Mouse (Mus musculus) heart, embryonic 11.5 days (tissue): ENCODE data around the gene Ltbp4. TPM values are rescaled to one million over a fixed set of nuclear protein-coding genes. Genes with fewer than 3 reads are reported as not detected.

Source experiments
- ATAC-seq: fragments of 200-750 bp; cut with Nextera tagmentation; replicated peaks from 2 replicates; pipeline ENCODE4 v1.8.0; 2017; ENCODE audit warnings: moderate library complexity; ENCODE audit not compliant: insufficient number of reproducible peaks, low FRiP score, low TSS enrichment
- H3K27ac ChIP-seq: fragments of 300-500 bp; sonication (generic); 2 replicates; pipeline ENCODE4 v1.5.1; 2014; ENCODE audit warnings: mild to moderate bottlenecking, low read depth, low read length
- H3K27me3 ChIP-seq: fragments of 300-500 bp; sonication (generic); 2 replicates; pipeline ENCODE4 v1.6.1; 2014; ENCODE audit warnings: mild to moderate bottlenecking, low read length, mixed read lengths; ENCODE audit not compliant: control insufficient read depth, insufficient read depth
- H3K36me3 ChIP-seq: fragments of 300-500 bp; sonication (generic); 2 replicates; pipeline ENCODE4 v1.6.1; 2014; ENCODE audit warnings: mild to moderate bottlenecking, low read length, moderate library complexity, mixed read lengths; ENCODE audit not compliant: control insufficient read depth, insufficient read depth
- H3K4me1 ChIP-seq: fragments of 300-500 bp; sonication (generic); 2 replicates; pipeline ENCODE4 v1.6.1; 2014; ENCODE audit warnings: low read length; ENCODE audit not compliant: control insufficient read depth, insufficient read depth
- H3K4me2 ChIP-seq: fragments of 300-500 bp; sonication (generic); 2 replicates; pipeline ENCODE4 v1.6.1; 2014; ENCODE audit warnings: mild to moderate bottlenecking, moderate library complexity
- H3K4me3 ChIP-seq: fragments of 300-500 bp; sonication (generic); 2 replicates; pipeline ENCODE4 v1.5.1; 2014; ENCODE audit warnings: low read depth, low read length
- H3K9ac ChIP-seq: fragments of 300-500 bp; sonication (generic); 2 replicates; pipeline ENCODE4 v1.6.1; 2014; ENCODE audit warnings: mild to moderate bottlenecking, low read depth, low read length, moderate library complexity
- H3K9me3 ChIP-seq: fragments of 300-500 bp; sonication (generic); replicated peaks from 2 replicates; pipeline ENCODE4 v1.6.1; 2016; ENCODE audit warnings: low read length; ENCODE audit not compliant: control insufficient read depth
- WGBS: fragments of 180-500 bp; shearing (Covaris S2); extraction: QIAGEN DNeasy Blood & Tissue Kit; methylation state at CpG from one replicate; pipeline ENCODE4 v1.1.7; 2014; ENCODE audit not compliant: insufficient replicate concordance; 5-methylcytosine and 5-hydroxymethylcytosine counted together
- polyA plus RNA-seq: library from polyadenylated mRNA; unstranded; fragments of >200 nt; fragmentation: Nextera tagmentation; extraction: Ambion mirVana; gene quantifications from 2 replicates; pipeline ENCODE4 v1.2.1, GENCODE M21; 2014

Gene Ltbp4
- polyA plus RNA-seq, 1 experiment from 2014 or later = 28.9 TPM

GRCm38 (mm10) chr7:27259771-27260170 lies 77.7 kb downstream of the Ltbp4 start:
- Histone ChIP-seq H3K4me2 (peak overlapping the region; percentile 93), H3K9me3 (no peaks in the 10 kb centered on the region), H3K4me3 (peak overlapping the region; percentile 86), H3K36me3 (peaks cover 3% of the 10 kb centered on the region; the same call in 1 of the 2 replicates), H3K27me3 (no peaks in the 10 kb centered on the region), H3K27ac (no peak overlapping the region), H3K4me1 (peaks cover 21% of the 10 kb centered on the region), H3K9ac (peak overlapping the region; percentile 86)
- no peak for ATAC-seq
- WGBS = 42% methylated on average over 5 of the region's 5 CpGs

DNA sequence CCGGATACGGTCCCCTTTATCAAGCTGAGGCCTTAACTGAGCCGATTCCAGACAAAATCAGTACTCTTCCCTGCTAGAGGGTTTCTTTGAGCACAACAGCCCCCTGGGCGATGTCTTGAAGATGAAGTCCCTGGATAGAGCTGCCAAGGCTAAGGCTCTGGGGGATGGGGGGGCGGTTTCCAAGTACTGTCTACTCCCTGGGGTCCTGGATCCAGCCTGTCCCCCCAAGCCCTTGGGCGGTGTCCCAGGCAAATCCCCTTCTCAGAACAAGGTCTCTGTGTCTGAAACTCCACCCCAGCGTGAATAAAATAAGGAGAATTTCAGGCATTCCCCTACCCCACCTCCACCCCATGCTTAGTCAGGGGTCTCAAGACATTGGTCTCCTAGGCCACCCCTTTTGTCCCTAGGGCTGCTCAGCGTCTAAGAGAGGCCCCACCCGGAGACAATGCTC lies 78.2 kb downstream of the Ltbp4 start:
- Histone ChIP-seq H3K4me1 (peaks cover 21% of the 10 kb centered on the region), H3K4me2 (peak overlapping the region; percentile 93), H3K36me3 (peaks cover 3% of the 10 kb centered on the region; the same call in 1 of the 2 replicates), H3K9me3 (no peaks in the 10 kb centered on the region), H3K27ac (peak overlapping the region; percentile 35; the same call in 1 of the 2 replicates), H3K27me3 (no peaks in the 10 kb centered on the region), H3K4me3 (peak overlapping the region; percentile 86), H3K9ac (peak overlapping the region; percentile 86)
- 5% methylated on average over 9 of the region's 9 CpGs for WGBS
- no peak for ATAC-seq

DNA sequence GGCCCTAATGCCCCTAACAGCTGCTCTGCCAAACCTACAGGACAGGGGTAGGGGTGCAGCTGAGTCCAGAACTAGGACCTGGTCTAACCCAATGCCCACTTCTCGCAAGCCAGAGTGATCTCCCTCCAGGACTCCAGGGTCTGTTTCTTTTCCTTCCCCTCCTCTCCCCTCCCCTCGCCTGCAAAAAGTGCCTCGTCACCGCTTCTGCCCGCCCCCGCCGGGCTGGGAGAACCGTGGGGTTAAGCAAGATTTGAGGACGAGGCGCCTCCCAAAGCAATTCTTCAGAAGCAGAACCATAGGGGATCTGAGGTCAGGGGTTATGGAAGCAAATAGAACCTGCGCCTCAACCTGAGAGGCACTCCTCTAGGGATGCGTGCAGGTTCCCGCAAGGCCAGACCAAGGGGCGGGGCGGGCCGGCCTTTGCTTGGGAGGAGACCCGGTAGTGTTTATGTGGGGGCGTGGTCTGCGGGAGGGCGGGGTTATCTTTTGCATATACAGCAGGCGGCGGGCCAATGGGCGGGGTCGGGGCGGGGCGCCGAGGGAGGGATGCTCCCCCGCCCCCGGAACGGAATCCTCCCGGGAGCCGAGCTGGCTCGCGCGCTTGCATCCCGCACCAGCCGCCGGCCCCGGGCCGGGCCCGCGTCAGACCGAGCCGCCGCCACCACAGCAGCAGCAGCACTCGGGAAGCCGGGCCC lies 79.1 kb downstream of the Ltbp4 start, which contains the start of gene Numbl:
TSS of gene Numbl (plus strand) at position 229 of the 695 bp plus-strand sequence.
- Histone ChIP-seq H3K4me3 (peak within 1 kb of the TSS; percentile 86), H3K4me2 (peak within 1 kb of the TSS; percentile 93), H3K9ac (peak within 1 kb of the TSS; percentile 86), H3K9me3 (no peaks in the 10 kb centered on the region), H3K27me3 (no peaks in the 10 kb centered on the region), H3K36me3 (peaks cover 3% of the 10 kb centered on the region; the same call in 1 of the 2 replicates), H3K27ac (peak within 1 kb of the TSS; percentile 35; the same call in 1 of the 2 replicates), H3K4me1 (peaks cover 21% of the 10 kb centered on the region)
- peak; percentile 83 for ATAC-seq
- WGBS = 1% methylated on average over 45 of the region's 47 CpGs

DNA sequence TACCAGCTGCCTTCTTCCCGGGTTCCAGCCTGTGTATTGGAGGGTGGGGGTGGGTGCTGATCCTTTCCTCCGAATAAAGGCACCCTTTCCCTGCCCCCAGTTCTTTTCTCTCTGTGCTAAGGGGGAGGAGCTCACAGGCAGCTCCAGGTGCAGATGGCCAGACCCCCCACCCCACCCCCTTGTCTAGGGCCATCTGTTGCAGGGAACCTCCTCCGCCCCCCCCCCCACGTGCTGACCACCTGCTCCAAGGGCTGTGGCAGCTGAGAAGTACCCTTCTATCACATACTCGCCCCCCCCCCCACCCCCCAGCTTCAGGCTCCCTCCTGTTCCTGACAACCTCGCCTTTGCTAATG lies 79.7 kb downstream of the Ltbp4 start:
- WGBS = 4% methylated on average over 6 of the region's 6 CpGs
- peaks cover 21% of the 10 kb centered on the region for H3K4me1 ChIP-seq
- peak overlapping the region; percentile 86 for H3K9ac ChIP-seq
- H3K9me3 ChIP-seq = no peaks in the 10 kb centered on the region
- no peak overlapping the region for H3K27ac ChIP-seq
- peaks cover 3% of the 10 kb centered on the region; the same call in 1 of the 2 replicates for H3K36me3 ChIP-seq
- H3K4me3 ChIP-seq = peak overlapping the region; percentile 86
- no peak for ATAC-seq
- H3K27me3 ChIP-seq = no peaks in the 10 kb centered on the region
- peak overlapping the region; percentile 93 for H3K4me2 ChIP-seq

DNA sequence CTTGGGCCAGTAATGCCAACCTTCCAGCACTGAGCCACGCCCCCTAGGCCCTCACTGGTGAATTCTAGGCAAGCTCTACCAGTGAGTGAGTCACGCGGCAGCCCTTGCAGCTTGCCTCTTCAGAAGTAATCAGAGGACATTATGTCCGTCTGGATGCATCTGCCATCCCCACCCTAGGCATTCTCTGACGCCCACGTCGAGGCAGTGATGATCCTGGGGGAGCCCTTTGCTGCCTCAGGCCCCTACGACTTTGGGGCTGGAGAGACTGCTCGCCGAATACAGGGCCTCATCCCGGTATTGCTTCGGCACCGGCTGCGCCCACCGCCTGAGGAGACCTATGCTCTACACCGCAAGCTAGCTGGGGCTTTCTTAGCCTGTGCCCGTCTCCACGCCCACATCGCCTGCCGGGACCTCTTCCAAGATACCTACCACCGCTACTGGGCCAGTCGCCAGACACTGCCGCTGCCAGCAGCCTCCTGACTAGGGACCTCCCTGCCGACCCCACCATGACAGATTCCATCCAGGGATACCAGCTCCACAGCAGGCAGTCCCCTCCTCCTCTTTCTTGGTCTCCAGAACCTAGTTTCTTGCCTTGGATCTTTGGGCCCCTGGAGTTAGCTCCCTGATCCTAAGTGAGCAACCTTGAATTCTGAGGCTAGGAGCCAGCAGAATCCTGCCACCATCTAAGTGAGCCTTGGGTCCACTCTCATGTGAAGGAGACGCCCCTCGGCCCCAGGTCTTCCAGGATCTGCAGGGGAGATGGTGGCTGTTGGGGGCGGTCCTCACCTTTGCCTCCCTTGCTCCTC lies 80.2 kb downstream of the Ltbp4 start:
- WGBS = 15% methylated on average over 27 of the region's 27 CpGs
- Histone ChIP-seq H3K27me3 (no peaks in the 10 kb centered on the region), H3K4me2 (peak overlapping the region; percentile 93), H3K9me3 (no peaks in the 10 kb centered on the region), H3K4me1 (peaks cover 21% of the 10 kb centered on the region), H3K36me3 (no peaks in the 10 kb centered on the region; the same call in 1 of the 2 replicates), H3K4me3 (peak overlapping the region; percentile 86), H3K9ac (peak overlapping the region; percentile 54), H3K27ac (no peak overlapping the region)
- ATAC-seq = no peak

DNA sequence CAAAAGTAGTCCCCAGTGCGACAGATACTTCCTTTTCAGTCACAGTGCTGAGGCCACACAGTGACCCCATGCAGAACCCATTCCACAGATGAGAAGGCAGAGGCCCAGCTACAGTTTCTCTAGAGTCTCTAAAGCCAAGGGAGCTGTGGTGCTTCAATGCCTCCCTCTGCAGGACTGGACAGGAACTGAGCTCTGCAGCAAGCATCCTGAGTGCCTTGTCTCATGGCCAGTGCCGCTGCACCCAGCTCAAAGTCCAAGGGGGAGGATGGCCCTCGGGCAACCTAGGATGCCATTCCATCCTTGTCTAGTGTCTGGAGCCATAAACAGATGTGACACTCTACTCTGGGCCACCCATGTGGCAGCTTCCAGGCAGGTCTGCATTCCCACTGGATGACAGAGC lies 81.8 kb downstream of the Ltbp4 start:
- ATAC-seq = no peak
- Histone ChIP-seq H3K4me3 (no peak overlapping the region), H3K4me1 (peaks cover 21% of the 10 kb centered on the region), H3K4me2 (no peak overlapping the region), H3K27me3 (no peaks in the 10 kb centered on the region), H3K27ac (no peak overlapping the region), H3K36me3 (no peaks in the 10 kb centered on the region), H3K9me3 (no peaks in the 10 kb centered on the region), H3K9ac (no peak overlapping the region)
- 48% methylated on average over 3 of the region's 3 CpGs for WGBS

Other genes starting within 250 kb of the Ltbp4 start
- gene Cyp2f2, start 217.8 kb downstream of the Ltbp4 start, polyA plus RNA-seq = not detected in 2 replicates
- gene Cyp2t4, start 184.0 kb downstream of the Ltbp4 start, polyA plus RNA-seq = 0.13 TPM in 1 of 2 replicates, not detected in the other
- 27.4 and 29.0 TPM in 2 replicates for gene Egln2, start 170.9 kb downstream of the Ltbp4 start, polyA plus RNA-seq
- 44.3 and 49.7 TPM in 2 replicates for gene Rab4b, start 158.8 kb downstream of the Ltbp4 start, polyA plus RNA-seq
- 0.67 TPM in 1 of 2 replicates, not detected in the other for gene Gm21983, start 156.6 kb downstream of the Ltbp4 start, polyA plus RNA-seq
- 0.34 and 0.44 TPM in 2 replicates for gene Mia, start 156.5 kb downstream of the Ltbp4 start, polyA plus RNA-seq
- gene BC024978, start 141.9 kb downstream of the Ltbp4 start, polyA plus RNA-seq = 2.3 and 3.5 TPM in 2 replicates
- 191 and 210 TPM in 2 replicates for gene Snrpa, start 141.4 kb downstream of the Ltbp4 start, polyA plus RNA-seq
- gene Itpkc, start 109.0 kb downstream of the Ltbp4 start, polyA plus RNA-seq = 2.8 and 3.2 TPM in 2 replicates
- gene Coq8b, start 104.7 kb downstream of the Ltbp4 start, polyA plus RNA-seq = 9.1 and 10.6 TPM in 2 replicates
- 3.4 and 4.6 TPM in 2 replicates for gene Numbl, start 79.3 kb downstream of the Ltbp4 start, polyA plus RNA-seq
- gene Shkbp1, start 18.3 kb upstream of the Ltbp4 start, polyA plus RNA-seq = 33.3 and 34.1 TPM in 2 replicates
- 1.6 and 2.1 TPM in 2 replicates for gene Gm20479, start 19.7 kb upstream of the Ltbp4 start, polyA plus RNA-seq
- 0.23 and 0.30 TPM in 2 replicates for gene Sptbn4, start 110.0 kb upstream of the Ltbp4 start, polyA plus RNA-seq
- 106 and 121 TPM in 2 replicates for gene Blvrb, start 110.3 kb upstream of the Ltbp4 start, polyA plus RNA-seq
- gene Sertad3, start 136.1 kb upstream of the Ltbp4 start, polyA plus RNA-seq = 19.9 and 20.3 TPM in 2 replicates
- gene Sertad1, start 149.2 kb upstream of the Ltbp4 start, polyA plus RNA-seq = 37.5 and 38.8 TPM in 2 replicates
- 0.76 and 0.96 TPM in 2 replicates for gene Prx, start 161.6 kb upstream of the Ltbp4 start, polyA plus RNA-seq
- gene Hipk4, start 185.6 kb upstream of the Ltbp4 start, polyA plus RNA-seq = 0.44 and 0.57 TPM in 2 replicates
- 59.5 and 64.2 TPM in 2 replicates for gene Pld3, start 215.5 kb upstream of the Ltbp4 start, polyA plus RNA-seq
- gene 2310022A10Rik, start 215.5 kb upstream of the Ltbp4 start, polyA plus RNA-seq = 22.5 and 29.3 TPM in 2 replicates